15 mouse cellular contexts compared by ENCODE assay signal in the genomic region with DNA sequence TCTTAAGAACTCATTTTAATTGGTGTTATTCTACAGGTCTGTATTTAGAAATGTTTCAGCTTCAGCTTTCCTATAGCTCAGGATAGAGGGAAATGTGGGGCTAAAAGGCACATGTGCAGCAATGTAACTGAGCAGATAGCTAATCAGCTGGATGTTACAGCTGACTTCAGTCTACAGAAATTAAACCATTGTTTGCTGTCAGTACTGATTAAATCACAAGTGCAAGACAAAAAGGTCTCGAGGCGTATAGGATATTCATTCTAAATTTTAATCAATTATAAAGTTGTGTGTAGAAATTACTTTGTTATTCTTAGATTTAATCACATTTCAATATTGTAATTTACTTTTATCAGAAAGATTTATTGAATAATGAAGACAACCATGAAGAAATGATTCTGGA.
"Had no signal": no experiment of that assay in that cellular context is flagged by ENCODE, and none has a peak within 500 bp of the region (broad histone marks: within the 10 kb centered on the region; RNA-seq: fewer than 3 reads in every experiment).

No protein-coding gene starts in this region.

- H3K27ac ChIP-seq: neural tube, embryonic 12.5 days; neural tube, embryonic 13.5 days; neural tube, embryonic 15.5 days; stomach, embryonic 15.5 days; stomach, postnatal 0 days had no signal

- H3K27me3 ChIP-seq: neural tube, embryonic 12.5 days; neural tube, embryonic 13.5 days; neural tube, embryonic 15.5 days; stomach, embryonic 15.5 days had no signal

- H3K4me1 ChIP-seq: neural tube, embryonic 12.5 days; neural tube, embryonic 13.5 days; neural tube, embryonic 15.5 days; stomach, embryonic 15.5 days had no signal

- H3K4me3 ChIP-seq: neural tube, embryonic 12.5 days; neural tube, embryonic 13.5 days; neural tube, embryonic 15.5 days; stomach, embryonic 15.5 days had no signal

- H3K4me2 ChIP-seq: neural tube, embryonic 12.5 days; neural tube, embryonic 13.5 days; neural tube, embryonic 15.5 days; stomach, embryonic 15.5 days had no signal

- DNase-seq: right cerebral cortex, adult 18-20 months; right cerebral cortex, postnatal 14 days; right cerebral cortex, postnatal 25 days; right cerebral cortex, postnatal 4 days; spleen, adult 18-20 months; thymus, adult 18-20 months; thymus, adult 2 months; thymus, postnatal 14 days; thymus, postnatal 25 days; thymus, postnatal 4 days had no signal

- H3K9ac ChIP-seq: neural tube, embryonic 12.5 days; neural tube, embryonic 13.5 days; neural tube, embryonic 15.5 days; stomach, embryonic 15.5 days had no signal

- H3K9me3 ChIP-seq: neural tube, embryonic 12.5 days; neural tube, embryonic 13.5 days; neural tube, embryonic 15.5 days; stomach, embryonic 15.5 days had no signal

- H3K36me3 ChIP-seq: neural tube, embryonic 12.5 days; neural tube, embryonic 15.5 days; stomach, embryonic 15.5 days had no signal
